Mouse (Mus musculus): ENCODE data around the gene Pusl1.

DNA sequence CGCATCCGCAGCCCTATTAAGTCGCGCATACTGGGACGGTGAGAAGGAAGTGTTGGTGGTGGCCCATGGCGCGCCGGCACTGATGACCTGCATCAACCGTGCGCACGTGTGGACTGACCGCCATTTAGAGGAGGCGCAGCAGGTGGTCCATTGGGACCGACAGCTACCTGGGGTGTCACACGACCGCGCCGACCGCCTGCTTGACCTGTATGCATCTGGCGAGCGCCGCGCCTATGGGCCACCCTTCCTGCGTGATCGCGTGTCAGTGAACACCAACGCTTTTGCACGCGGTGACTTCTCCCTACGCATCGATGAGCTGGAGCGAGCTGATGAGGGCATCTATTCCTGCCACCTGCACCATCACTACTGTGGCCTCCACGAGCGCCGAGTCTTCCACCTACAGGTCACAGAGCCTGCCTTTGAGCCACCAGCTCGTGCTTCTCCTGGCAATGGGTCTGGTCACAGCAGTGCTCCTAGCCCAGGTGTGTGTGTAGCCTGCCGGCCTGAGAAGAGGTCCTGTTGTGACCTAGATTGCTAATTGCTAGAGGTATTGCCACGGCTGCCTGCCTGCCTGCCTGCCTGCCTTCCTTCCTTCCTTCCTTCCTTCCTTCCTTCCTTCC, 49.8 kb downstream of the Pusl1 start:
- no peak for TF ChIP-seq CTCF (IDR thresholded peaks at IDR 0.05; ENCODE audit: borderline replicate concordance, insufficient read depth, low read length)
- TF ChIP-seq POLR2A (IDR thresholded peaks at IDR 0.05; ENCODE audit: low read depth, low read length): no peak
